Mouse (Mus musculus): ENCODE measurements at regions not wholly inside any gene's neighbourhood (a gene's known extent, or its start where the extent isn't known, plus 50 kb on each side); places are given as distances from the start of the nearest gene placed in this dataset.

DNA sequence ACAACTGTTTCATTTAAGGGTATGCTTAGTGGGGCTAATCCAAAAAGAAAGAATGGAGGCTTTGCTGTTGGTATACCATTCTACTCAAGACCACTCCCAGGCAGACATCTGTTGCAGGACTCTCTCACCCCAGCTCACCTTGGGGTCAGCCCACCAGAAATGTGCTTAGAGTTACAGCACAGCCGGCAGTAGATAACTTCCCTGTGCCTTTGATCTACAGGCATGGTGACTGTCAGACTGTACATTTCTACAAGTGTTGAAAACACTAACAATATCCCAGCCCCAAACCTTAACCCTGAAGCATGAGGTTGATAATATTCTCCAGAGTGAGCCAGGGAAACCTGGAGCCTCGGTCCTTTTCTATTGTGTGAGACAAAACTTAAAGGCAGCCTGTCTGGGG lies 247.7 kb upstream of the Nt5c1b start:
- no peak for DNase-seq

DNA sequence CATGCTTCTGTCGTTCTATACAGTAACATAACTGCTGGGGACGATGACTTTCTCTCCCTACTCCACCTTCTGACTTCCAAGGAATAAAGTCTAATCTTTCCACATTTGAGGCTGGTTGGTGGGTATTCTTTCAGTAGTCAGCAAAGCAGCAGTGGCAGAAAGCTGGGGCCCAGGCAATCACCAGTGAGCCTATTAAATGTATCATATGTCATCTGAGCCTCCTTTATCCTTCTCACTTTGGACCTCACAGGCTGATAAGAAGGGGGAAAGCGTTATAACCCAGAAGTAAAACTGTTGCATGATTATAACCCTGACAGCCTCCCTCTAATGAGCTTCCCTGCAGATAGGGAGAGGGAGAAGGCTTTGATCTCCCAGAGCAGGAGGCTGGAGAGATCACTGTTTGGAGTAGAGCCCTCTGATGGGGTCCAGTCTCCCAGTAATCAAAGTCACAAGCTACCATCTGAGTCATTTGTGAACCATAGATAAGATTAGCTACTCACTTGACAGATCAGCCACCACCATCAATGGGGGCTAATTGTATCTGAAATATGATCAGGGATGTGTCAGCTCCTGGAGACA lies 241.7 kb upstream of the Nt5c1b start:
- peak; percentile 48 for DNase-seq

- no peak for DNase-seq
Observed at GRCm38 (mm10) chr12:10134141-10134540, 235.6 kb upstream of the Nt5c1b start.

- no peak for DNase-seq
Observed at GRCm38 (mm10) chr12:10135915-10136314, 233.9 kb upstream of the Nt5c1b start.

GRCm38 (mm10) chr12:10140131-10140530 lies 229.6 kb upstream of the Nt5c1b start:
- DNase-seq: no peak

DNA sequence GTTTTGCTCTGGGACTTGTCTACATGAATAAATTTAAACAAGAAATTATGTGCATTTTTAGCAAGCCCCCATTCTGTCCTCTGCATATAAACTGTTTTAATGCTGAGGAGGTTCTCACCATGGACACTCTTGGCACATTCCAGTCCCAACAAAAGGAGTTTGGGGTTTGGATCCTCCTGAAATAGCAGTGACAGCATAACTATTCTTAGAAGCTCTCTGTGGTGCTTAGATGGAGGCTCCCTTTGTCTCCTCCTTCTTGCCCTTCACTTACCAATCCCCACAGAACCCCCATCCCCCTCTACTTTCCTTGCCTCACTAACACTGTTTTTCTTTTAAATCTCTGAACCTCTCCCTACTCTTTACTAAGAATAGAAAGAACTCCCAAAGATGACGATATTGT lies 208.9 kb upstream of the Nt5c1b start:
- DNase-seq: no peak

GRCm38 (mm10) chr12:10168042-10168441 lies 201.7 kb upstream of the Nt5c1b start:
- DNase-seq: no peak

DNA sequence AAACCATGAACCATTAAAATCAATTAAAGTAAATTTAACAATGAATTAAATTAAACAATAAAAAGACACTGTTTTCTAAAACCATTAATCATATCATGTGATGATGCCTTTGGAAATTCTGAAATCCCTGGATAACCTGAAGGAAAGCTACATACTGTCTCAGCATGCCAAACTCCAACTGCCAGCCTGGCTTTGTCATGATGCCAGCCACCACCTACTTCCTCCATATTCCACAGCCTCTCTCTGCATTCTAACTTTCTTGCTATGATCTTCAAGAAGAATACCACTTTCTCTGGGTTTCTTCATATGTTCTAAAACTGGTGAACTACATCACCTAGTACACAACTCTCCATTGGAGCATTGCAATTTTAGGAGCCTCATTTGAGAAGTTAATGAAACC lies 201.2 kb upstream of the Nt5c1b start:
- no peak for DNase-seq

DNA sequence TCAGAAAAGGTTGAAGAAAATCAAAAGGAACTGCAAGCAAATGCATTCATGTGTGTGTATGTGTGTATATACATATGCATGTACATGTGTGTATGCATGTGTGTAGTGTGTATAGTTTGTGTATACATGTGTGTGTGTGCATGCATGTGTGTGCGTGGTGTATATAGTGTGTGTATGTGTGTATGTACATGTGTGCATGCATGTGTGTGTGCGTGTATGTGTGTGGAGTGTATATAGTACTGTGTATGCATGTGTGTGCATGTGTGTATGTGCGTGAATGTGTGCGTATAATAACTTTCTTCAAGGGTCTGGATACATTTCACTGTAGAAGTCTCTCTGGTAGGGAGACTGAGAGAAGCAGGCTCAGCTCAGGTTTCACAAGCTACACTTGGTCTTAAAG lies 191.1 kb upstream of the Nt5c1b start:
- no peak for DNase-seq

GRCm38 (mm10) chr12:10179147-10179814 lies 190.5 kb upstream of the Nt5c1b start:
- DNase-seq: no peak

DNA sequence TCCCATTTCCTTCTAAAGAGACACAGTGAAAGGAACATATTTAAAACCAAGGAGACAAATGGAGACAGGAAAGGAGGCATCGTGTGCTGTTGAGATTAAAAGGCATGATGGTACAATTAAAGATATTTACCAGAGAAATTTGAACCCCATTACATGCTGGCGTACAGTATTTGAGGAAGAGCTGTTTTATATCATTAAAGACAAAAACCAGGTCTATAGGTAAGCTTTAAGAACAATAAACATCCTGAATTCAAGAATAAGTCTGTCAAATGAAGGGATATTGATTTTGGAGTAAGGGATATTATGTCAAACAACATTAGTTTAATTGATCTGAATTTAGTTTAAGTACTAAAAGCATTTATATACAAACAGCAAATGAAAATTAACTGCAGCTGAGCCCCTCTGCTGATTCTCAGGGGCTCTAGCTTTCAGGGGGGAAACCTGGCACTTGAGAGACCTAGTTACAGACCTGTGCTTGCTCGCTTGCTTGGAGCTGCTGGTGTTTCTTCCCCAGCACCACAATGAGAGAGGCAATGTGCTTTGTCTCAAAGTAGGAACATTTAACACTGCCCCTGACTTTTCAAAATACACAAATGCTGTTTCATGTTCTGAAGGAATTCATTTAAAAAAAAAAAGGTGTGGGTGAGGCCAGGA lies 189.8 kb upstream of the Nt5c1b start:
- DNase-seq: no peak

DNA sequence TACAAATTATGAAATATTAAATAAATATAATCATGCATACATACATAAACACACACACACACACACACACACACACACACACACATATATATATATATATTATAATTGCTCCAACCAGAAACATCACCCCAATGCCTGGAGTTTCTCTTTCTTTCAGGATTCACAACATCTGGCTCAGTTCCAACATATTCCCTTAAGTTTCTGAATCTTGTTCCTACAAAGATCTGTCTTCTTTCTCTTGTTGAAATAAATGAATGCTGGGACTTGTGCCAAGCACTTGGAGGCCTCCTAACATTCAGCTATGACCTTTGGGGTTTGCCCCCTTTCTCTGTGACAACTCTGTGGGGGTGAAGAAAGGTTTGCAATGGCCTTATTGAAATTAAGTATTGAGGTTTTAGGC lies 187.2 kb upstream of the Nt5c1b start:
- DNase-seq: no peak

DNA sequence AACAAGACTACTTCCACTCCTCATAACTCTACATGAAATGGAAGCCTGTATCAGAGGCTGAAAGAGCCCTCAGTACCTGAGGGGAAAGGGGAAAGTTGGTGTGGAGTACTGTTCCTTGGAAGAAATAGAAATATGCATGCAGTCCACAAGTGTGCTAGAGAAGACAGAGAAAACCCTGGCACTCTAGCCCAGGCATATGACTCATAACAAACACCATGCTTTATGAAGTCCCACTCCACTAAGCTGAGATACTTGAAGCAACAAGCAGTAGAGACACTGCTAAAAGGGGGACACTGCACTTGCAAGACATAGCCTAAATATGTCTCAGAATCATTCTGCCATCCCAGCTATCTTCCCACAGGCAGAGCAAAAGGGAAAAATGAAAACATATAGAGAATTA lies 183.2 kb upstream of the Nt5c1b start:
- DNase-seq: no peak

DNA sequence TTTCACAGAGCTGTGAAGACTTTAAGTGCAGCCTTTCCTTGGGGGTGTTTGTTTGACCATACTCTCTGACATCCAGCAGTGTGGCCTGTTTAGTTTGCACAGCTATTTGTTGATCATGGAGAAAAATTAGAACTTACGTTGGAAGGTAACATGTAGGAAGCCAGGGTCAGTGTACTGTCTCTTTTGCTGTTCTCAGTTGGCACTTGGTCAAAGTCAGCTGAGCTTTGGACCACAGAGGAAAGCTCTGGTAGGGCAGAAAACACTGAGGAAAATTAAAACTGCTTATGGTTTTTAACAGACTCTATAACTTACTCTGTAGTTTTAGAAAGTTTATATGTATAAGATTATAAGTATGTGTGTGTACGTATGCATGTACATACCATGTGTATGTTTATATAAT lies 180.0 kb upstream of the Nt5c1b start:
- no peak for DNase-seq

DNA sequence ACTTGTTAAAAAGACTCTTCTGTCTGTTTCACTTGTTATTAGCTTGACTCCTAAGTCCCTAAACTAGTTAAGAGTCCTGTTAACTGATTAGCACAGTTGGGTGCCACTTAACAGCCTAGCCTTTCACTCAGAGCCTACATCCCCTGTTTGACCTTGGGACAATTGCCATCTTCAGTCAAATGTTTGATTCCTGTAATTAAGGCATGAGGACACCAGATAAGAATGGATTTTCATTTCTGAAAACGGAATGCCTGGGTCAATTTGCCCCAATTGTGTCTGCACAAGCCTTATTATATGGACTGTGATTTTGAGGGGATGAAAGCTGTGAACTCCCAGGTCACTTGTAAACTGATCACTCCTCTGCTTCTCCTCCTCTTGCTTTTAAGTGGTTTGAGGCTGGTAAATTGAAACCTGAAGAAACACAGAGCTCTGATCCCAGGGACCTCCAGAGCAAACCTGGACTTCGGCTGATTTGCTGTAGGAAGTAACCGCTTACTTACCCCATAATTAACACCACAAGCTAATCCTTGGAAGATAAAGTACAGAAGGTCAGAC lies 171.8 kb upstream of the Nt5c1b start:
- DNase-seq: no peak

- DNase-seq: no peak
Observed at GRCm38 (mm10) chr12:10209841-10210240, 159.9 kb upstream of the Nt5c1b start.

- DNase-seq: no peak
Observed at GRCm38 (mm10) chr12:10222821-10223220, 147.0 kb upstream of the Nt5c1b start.

GRCm38 (mm10) chr12:10223832-10224231 lies 145.9 kb upstream of the Nt5c1b start:
- peak; percentile 28 for DNase-seq

GRCm38 (mm10) chr12:10231144-10231543 lies 138.6 kb upstream of the Nt5c1b start:
- no peak for DNase-seq

GRCm38 (mm10) chr12:10231683-10232082 lies 138.1 kb upstream of the Nt5c1b start:
- no peak for DNase-seq

GRCm38 (mm10) chr12:10248110-10248509 lies 121.7 kb upstream of the Nt5c1b start:
- no peak for DNase-seq

DNA sequence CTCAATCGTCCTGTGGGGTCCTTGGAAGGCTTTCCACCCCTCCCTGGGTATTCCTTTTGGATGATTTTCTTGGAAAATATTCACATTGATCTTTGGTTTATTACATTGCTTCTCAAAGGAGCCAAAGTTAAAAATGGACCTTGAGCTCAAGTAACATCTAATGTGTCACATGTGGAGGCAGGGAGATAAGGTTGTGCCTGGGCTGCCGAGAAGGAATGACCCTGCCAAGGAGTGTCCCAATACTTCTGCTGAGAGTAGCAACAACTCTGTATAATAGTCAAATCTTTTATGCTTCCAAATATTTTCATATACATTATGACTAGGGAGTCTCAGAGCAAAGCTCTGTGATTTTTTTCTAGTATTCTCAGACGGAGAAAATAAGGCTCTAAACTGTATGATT lies 113.4 kb upstream of the Nt5c1b start:
- no peak for DNase-seq

DNA sequence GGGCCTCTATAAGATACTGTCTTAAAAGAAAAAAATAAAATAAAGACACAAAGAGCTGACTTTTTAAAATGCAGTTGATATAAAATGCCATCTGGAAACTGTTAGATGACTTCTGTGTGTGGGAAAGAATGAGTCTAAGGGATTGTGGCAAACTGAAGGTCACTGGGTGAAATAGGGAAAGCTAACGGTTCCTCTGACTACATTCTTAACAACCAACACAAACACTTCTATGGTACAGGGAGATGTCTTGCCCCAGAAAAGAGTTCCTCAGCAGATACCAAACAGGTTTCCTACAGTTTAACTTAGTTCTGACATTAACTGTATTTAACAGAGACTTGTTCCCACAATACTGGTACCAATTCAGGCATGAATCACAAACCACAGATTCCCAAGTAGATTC lies 103.6 kb upstream of the Nt5c1b start:
- DNase-seq: no peak

DNA sequence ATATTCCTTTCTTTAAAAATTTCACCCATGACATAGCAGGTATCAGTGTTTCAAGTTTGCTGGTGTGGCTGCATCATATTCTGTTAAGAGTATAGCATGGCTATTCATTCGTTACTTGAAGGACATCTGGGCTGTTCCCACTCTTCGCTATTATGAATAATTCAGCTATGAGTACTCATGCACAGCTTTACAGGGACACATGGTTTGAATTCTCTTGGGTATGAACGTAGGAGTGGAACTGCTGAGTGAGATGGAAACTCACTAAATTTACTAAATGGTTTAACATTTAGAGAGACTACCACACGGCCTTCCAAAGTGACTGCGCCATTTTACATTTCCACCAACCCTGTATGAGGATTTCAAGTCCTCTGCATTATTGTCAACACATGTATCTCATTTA lies 97.7 kb upstream of the Nt5c1b start:
- DNase-seq: peak; percentile 5
